Mouse (Mus musculus): ENCODE data around the gene Mgat3.

- TF ChIP-seq EP300 (IDR thresholded peaks at IDR 0.05), result no peak
- TF ChIP-seq CTCF (IDR thresholded peaks at IDR 0.05), result no peak
Observed at GRCm38 (mm10) chr15:80256656-80257601, 83.4 kb downstream of the Mgat3 start.
